15 mouse cellular contexts compared by ENCODE assay signal in genomic region chr3:96963088-96964034, GRCm38 (mm10). TPM values are rescaled to one million over a fixed set of nuclear protein-coding genes. Genes with fewer than 3 reads are reported as not detected.
A peak's percentile ranks its signal among the peaks of the same experiment; 100 is the strongest.
DNase-seq lines count a peak whose midpoint lies in the region; ATAC-seq lines count a peak whose summit lies in the region.
"Had no signal": no experiment of that assay in that cellular context is flagged by ENCODE, and none has a peak within 500 bp of the region (broad histone marks: within the 10 kb centered on the region; RNA-seq: fewer than 3 reads in every experiment).

No protein-coding gene starts in this region.

- no peak overlapping the region for H3K4me3 ChIP-seq in forebrain, embryonic 16.5 days (replicated peaks; ENCODE audit: low read length)
- no peak overlapping the region for H3K4me3 ChIP-seq in midbrain, embryonic 16.5 days (ENCODE audit: low read depth, low read length)
- H3K4me3 ChIP-seq: erythroblast, embryonic 14.5 days; liver, embryonic 15.5 days; stomach, embryonic 15.5 days had no signal

- H3K4me2 ChIP-seq in forebrain, embryonic 16.5 days (ENCODE audit: low read length): no peak overlapping the region
- H3K4me2 ChIP-seq in midbrain, embryonic 16.5 days (ENCODE audit: low read length): no peak overlapping the region
- H3K4me2 ChIP-seq: liver, embryonic 15.5 days; stomach, embryonic 15.5 days had no signal

- H3K4me1 ChIP-seq in forebrain, embryonic 16.5 days (replicated peaks; ENCODE audit: control insufficient read depth, insufficient read depth, low read length): peaks cover 4% of the 10 kb centered on the region
- peaks cover 4% of the 10 kb centered on the region; the same call in 1 of the 2 replicates for H3K4me1 ChIP-seq in midbrain, embryonic 16.5 days (ENCODE audit: control insufficient read depth, insufficient read depth, low read length)
- H3K4me1 ChIP-seq: liver, embryonic 15.5 days; stomach, embryonic 15.5 days had no signal

- H3K27me3 ChIP-seq in forebrain, embryonic 16.5 days (replicated peaks; ENCODE audit: control insufficient read depth, insufficient read depth, low read length): no peaks in the 10 kb centered on the region
- H3K27me3 ChIP-seq in midbrain, embryonic 16.5 days (ENCODE audit: control insufficient read depth, insufficient read depth, low read depth, low read length): no peaks in the 10 kb centered on the region
- H3K27me3 ChIP-seq: liver, embryonic 15.5 days; stomach, embryonic 15.5 days had no signal

- peak; percentile 5 for DNase-seq in layer of hippocampus, adult 9-11 months
- no peak for DNase-seq in layer of hippocampus, postnatal 25 days (ENCODE audit: extremely low spot score in 1 of 2, low spot score in 1 of 2)
- peak; percentile 39 for DNase-seq in ZHBTc4 (ENCODE audit: low read depth, low spot score)
- DNase-seq in adrenal gland, postnatal 4 days (ENCODE audit: low spot score in 2 of 2): no peak
- DNase-seq in B cell, adult 2 months: no peak
- DNase-seq in spleen, postnatal 4 days (ENCODE audit: low spot score in 2 of 2): no peak
- DNase-seq: gastrocnemius, postnatal 36 days; heart, postnatal 14 days; kidney, adult 9 months had no signal

- no peaks in the 10 kb centered on the region for H3K9me3 ChIP-seq in forebrain, embryonic 16.5 days (ENCODE audit: control insufficient read depth, low read length)
- H3K9me3 ChIP-seq in midbrain, embryonic 16.5 days (replicated peaks; ENCODE audit: control insufficient read depth, low read length, poor library complexity, severe bottlenecking): no peaks in the 10 kb centered on the region
- H3K9me3 ChIP-seq: liver, embryonic 15.5 days; stomach, embryonic 15.5 days had no signal

- H3K36me3 ChIP-seq in forebrain, embryonic 16.5 days (ENCODE audit: control insufficient read depth, insufficient read depth): no peaks in the 10 kb centered on the region
- H3K36me3 ChIP-seq in midbrain, embryonic 16.5 days (ENCODE audit: control insufficient read depth, insufficient read depth, low read length): no peaks in the 10 kb centered on the region
- H3K36me3 ChIP-seq: liver, embryonic 15.5 days; stomach, embryonic 15.5 days had no signal

- H3K9ac ChIP-seq in forebrain, embryonic 16.5 days (replicated peaks; ENCODE audit: low read depth, low read length): no peak overlapping the region
- H3K9ac ChIP-seq in midbrain, embryonic 16.5 days (ENCODE audit: low read depth, low read length): no peak overlapping the region
- H3K9ac ChIP-seq: liver, embryonic 15.5 days; stomach, embryonic 15.5 days had no signal

- peak; percentile 61 for ATAC-seq in forebrain, embryonic 16.5 days
- peak; percentile 66; the same call in 1 of the 2 replicates for ATAC-seq in midbrain, embryonic 16.5 days

- no peak overlapping the region; the same call in 1 of the 2 replicates for H3K27ac ChIP-seq in forebrain, embryonic 16.5 days (ENCODE audit: low read length)
- no peak overlapping the region for H3K27ac ChIP-seq in midbrain, embryonic 16.5 days (ENCODE audit: low read length)
- H3K27ac ChIP-seq: liver, embryonic 15.5 days; stomach, embryonic 15.5 days had no signal

- WGBS in forebrain, embryonic 16.5 days: 49% methylated on average over 12 of the region's 12 CpGs
- 43% methylated on average over 12 of the region's 12 CpGs for WGBS in midbrain, embryonic 16.5 days

RNA-seq across cellular contexts. Expression of gene Gja8, which starts 37.5 kb away (rescaled TPM):
- not detected for total RNA-seq in layer of hippocampus, postnatal 25 days (2021)
- polyA plus RNA-seq in forebrain, embryonic 16.5 days (2015; fragmentation: Nextera tagmentation; extraction: Ambion mirVana): not detected in 2 replicates
- polyA plus RNA-seq in midbrain, embryonic 16.5 days (2015; fragmentation: Nextera tagmentation; extraction: Ambion mirVana): 0.04 TPM in 1 of 2 replicates, not detected in the other
- not detected for total RNA-seq in adrenal gland, postnatal 4 days (2021)
- total RNA-seq: gastrocnemius, postnatal 36 days; heart, postnatal 14 days; left cerebral cortex, adult 18-20 months had no signal
- polyA plus RNA-seq: erythroblast, embryonic 14.5 days; liver, embryonic 15.5 days; stomach, embryonic 15.5 days had no signal

RNA-seq across cellular contexts. Expression of gene Gpr89, which starts 58.2 kb away (rescaled TPM):
- total RNA-seq in layer of hippocampus, postnatal 25 days (2021): 10 to 100 TPM; 39.3 to 46.1 TPM
- 33.1 and 43.7 TPM in 2 replicates for polyA plus RNA-seq in forebrain, embryonic 16.5 days (2015; fragmentation: Nextera tagmentation; extraction: Ambion mirVana)
- polyA plus RNA-seq in midbrain, embryonic 16.5 days (2015; fragmentation: Nextera tagmentation; extraction: Ambion mirVana): 36.3 and 41.2 TPM in 2 replicates
- total RNA-seq in adrenal gland, postnatal 4 days (2021): 10 to 100 TPM; 29.1 to 34.6 TPM

RNA-seq across cellular contexts. Expression of gene Gja5, which starts 58.9 kb away (rescaled TPM):
- 1 to 10 TPM in 1 of 2 experiments, under 1 TPM in 1; 0.70 to 1.2 TPM for total RNA-seq in layer of hippocampus, postnatal 25 days (2021)
- 2.9 and 3.6 TPM in 2 replicates for polyA plus RNA-seq in forebrain, embryonic 16.5 days (2015; fragmentation: Nextera tagmentation; extraction: Ambion mirVana)
- 2.0 and 2.4 TPM in 2 replicates for polyA plus RNA-seq in midbrain, embryonic 16.5 days (2015; fragmentation: Nextera tagmentation; extraction: Ambion mirVana)
- total RNA-seq in adrenal gland, postnatal 4 days (2021): 1 to 10 TPM; 3.7 to 4.1 TPM
- polyA plus RNA-seq: erythroblast, embryonic 14.5 days had no signal

Comparison
In these comparisons a context has a peak if more than half of its experiments do, and no peak if none do; other contexts are left out.
1. DNase-seq: peak in layer of hippocampus, adult 9-11 months (single experiment) and ZHBTc4 (single experiment); none in layer of hippocampus, postnatal 25 days (0 of 2), adrenal gland, postnatal 4 days (0 of 2), B cell, adult 2 months (0 of 2) and spleen, postnatal 4 days (0 of 2).